23 mouse cellular contexts compared by ENCODE assay signal in genomic region chr19:36843866-36844265, GRCm38 (mm10). TPM values are rescaled to one million over a fixed set of nuclear protein-coding genes. Genes with fewer than 3 reads are reported as not detected.
DNase-seq lines count a peak whose midpoint lies in the region; ATAC-seq and TF ChIP-seq lines count a peak whose summit lies in the region.
"Had no signal": no experiment of that assay in that cellular context is flagged by ENCODE, and none has a peak within 500 bp of the region (broad histone marks: within the 10 kb centered on the region; RNA-seq: fewer than 3 reads in every experiment).

No protein-coding gene starts in this region.

- H3K27ac ChIP-seq in kidney, postnatal 0 days = no peak overlapping the region
- 0 out of 2 replicates have a peak overlapping the region, but pooled peaks have one; percentile 15 for H3K27ac ChIP-seq in stomach, embryonic 14.5 days (ENCODE audit: low read length)
- H3K27ac ChIP-seq in stomach, postnatal 0 days (replicated peaks) = no peak overlapping the region
- H3K27ac ChIP-seq: embryonic facial prominence, embryonic 15.5 days; forebrain, embryonic 10.5 days; gastrocnemius, adult 2 months; heart, embryonic 13.5 days; hindbrain, embryonic 12.5 days had no signal

- H3K9me3 ChIP-seq in kidney, postnatal 0 days (replicated peaks; ENCODE audit: low read length) = no peaks in the 10 kb centered on the region
- no peaks in the 10 kb centered on the region for H3K9me3 ChIP-seq in stomach, embryonic 14.5 days (ENCODE audit: control insufficient read depth, low read depth, low read length)
- H3K9me3 ChIP-seq in stomach, postnatal 0 days (ENCODE audit: control insufficient read depth, low read length) = no peaks in the 10 kb centered on the region
- H3K9me3 ChIP-seq: embryonic facial prominence, embryonic 15.5 days; heart, embryonic 13.5 days; hindbrain, embryonic 12.5 days had no signal

- DNase-seq in kidney, postnatal 0 days (ENCODE audit: low spot score) = no peak
- no peak for DNase-seq in kidney, adult 9 months
- DNase-seq in stomach, postnatal 0 days (ENCODE audit: low spot score) = no peak
- peak; percentile 63 for DNase-seq in ZHBTc4 (ENCODE audit: low read depth, low spot score)
- DNase-seq: adrenal gland, adult 8-10 months; adrenal gland, postnatal 36 days; cerebellum, adult 11 months; cerebellum, adult 8-10 months; cerebellum, postnatal 14 days; embryo, embryonic 11 days; gastrocnemius, adult 2 months; gastrocnemius, postnatal 25 days; heart, postnatal 10 days; heart, postnatal 4 days had no signal

- peaks cover 19% of the 10 kb centered on the region; the same call in 1 of the 2 replicates for H3K36me3 ChIP-seq in kidney, postnatal 0 days (ENCODE audit: insufficient read depth, low read length)
- H3K36me3 ChIP-seq in stomach, embryonic 14.5 days (ENCODE audit: control insufficient read depth, insufficient read depth, low read length) = peaks cover 27% of the 10 kb centered on the region
- peaks cover 9% of the 10 kb centered on the region; the same call in 1 of the 2 replicates for H3K36me3 ChIP-seq in stomach, postnatal 0 days (ENCODE audit: control insufficient read depth, insufficient read depth, low read length)

- ATAC-seq in kidney, postnatal 0 days (replicated peaks; ENCODE audit: low FRiP score, low read depth) = no peak
- ATAC-seq in stomach, embryonic 14.5 days (ENCODE audit: insufficient number of reproducible peaks, insufficient read depth, low FRiP score, low read depth) = no peak
- no peak for ATAC-seq in stomach, postnatal 0 days (ENCODE audit: low FRiP score, low TSS enrichment)
- ATAC-seq in cerebellum, adult (ENCODE audit: insufficient number of reproducible peaks, low FRiP score, low TSS enrichment) = no peak
- ATAC-seq: forebrain, embryonic 14.5 days; Patski had no signal

- TF ChIP-seq EP300 in stomach, postnatal 0 days (optimal IDR thresholded peaks at IDR 0.05) = no peak

- no peak overlapping the region for H3K4me3 ChIP-seq in kidney, postnatal 0 days (replicated peaks; ENCODE audit: low read depth, low read length)
- H3K4me3 ChIP-seq in stomach, embryonic 14.5 days (ENCODE audit: low read depth, low read length) = no peak overlapping the region
- H3K4me3 ChIP-seq in stomach, postnatal 0 days (ENCODE audit: low read depth, low read length) = no peak overlapping the region
- H3K4me3 ChIP-seq: embryonic facial prominence, embryonic 15.5 days; erythroblast, embryonic 14.5 days; forebrain, embryonic 10.5 days; gastrocnemius, adult 2 months; heart, embryonic 13.5 days; hindbrain, embryonic 12.5 days had no signal

- 94% methylated on average over 11 of the region's 11 CpGs for WGBS in kidney, postnatal 0 days
- 93% methylated on average over 11 of the region's 11 CpGs for WGBS in stomach, embryonic 14.5 days
- WGBS in stomach, postnatal 0 days = 92% methylated on average over 11 of the region's 11 CpGs

- H3K4me2 ChIP-seq in kidney, postnatal 0 days (ENCODE audit: low read length) = no peak overlapping the region
- H3K4me2 ChIP-seq in stomach, embryonic 14.5 days (replicated peaks; ENCODE audit: low read depth, low read length) = no peak overlapping the region
- no peak overlapping the region for H3K4me2 ChIP-seq in stomach, postnatal 0 days (replicated peaks; ENCODE audit: low read depth)
- H3K4me2 ChIP-seq: embryonic facial prominence, embryonic 15.5 days; heart, embryonic 13.5 days; hindbrain, embryonic 12.5 days had no signal

- peak; percentile 26 for TF ChIP-seq CTCF in kidney, postnatal 0 days (IDR thresholded peaks at IDR 0.05; ENCODE audit: low read depth)
- TF ChIP-seq CTCF in stomach, postnatal 0 days (IDR thresholded peaks at IDR 0.05; ENCODE audit: low read depth) = no peak

- H3K9ac ChIP-seq in kidney, postnatal 0 days (ENCODE audit: low read depth, low read length) = no peak overlapping the region
- no peak overlapping the region for H3K9ac ChIP-seq in stomach, embryonic 14.5 days (replicated peaks; ENCODE audit: low read depth, low read length)
- no peak overlapping the region for H3K9ac ChIP-seq in stomach, postnatal 0 days (ENCODE audit: low read length)
- H3K9ac ChIP-seq: embryonic facial prominence, embryonic 15.5 days; heart, embryonic 13.5 days; hindbrain, embryonic 12.5 days had no signal

- H3K4me1 ChIP-seq in kidney, postnatal 0 days (replicated peaks; ENCODE audit: insufficient read depth, low read length) = no peaks in the 10 kb centered on the region
- no peaks in the 10 kb centered on the region for H3K4me1 ChIP-seq in stomach, embryonic 14.5 days (ENCODE audit: control insufficient read depth, insufficient read depth, low read length)
- no peaks in the 10 kb centered on the region for H3K4me1 ChIP-seq in stomach, postnatal 0 days (replicated peaks; ENCODE audit: control insufficient read depth, insufficient read depth)
- H3K4me1 ChIP-seq: embryonic facial prominence, embryonic 15.5 days; forebrain, embryonic 10.5 days; hindbrain, embryonic 12.5 days had no signal

- no peaks in the 10 kb centered on the region for H3K27me3 ChIP-seq in kidney, postnatal 0 days (ENCODE audit: insufficient read depth, low read length)
- H3K27me3 ChIP-seq in stomach, embryonic 14.5 days (ENCODE audit: control insufficient read depth, insufficient read depth, low read length) = no peaks in the 10 kb centered on the region
- no peaks in the 10 kb centered on the region for H3K27me3 ChIP-seq in stomach, postnatal 0 days (ENCODE audit: control insufficient read depth, insufficient read depth, low read length)
- H3K27me3 ChIP-seq: embryonic facial prominence, embryonic 15.5 days; heart, embryonic 13.5 days; hindbrain, embryonic 12.5 days; Patski had no signal

RNA-seq across cellular contexts. Expression of gene Tnks2, which starts 9.8 kb away (rescaled TPM):
- polyA plus RNA-seq in kidney, postnatal 0 days (2015; fragmentation: Nextera tagmentation; extraction: Ambion mirVana) = 34.9 and 38.1 TPM in 2 replicates
- 69.1 and 81.3 TPM in 2 replicates for polyA plus RNA-seq in stomach, embryonic 14.5 days (2014; fragmentation: Nextera tagmentation; extraction: Ambion mirVana)
- 13.9 and 15.8 TPM in 2 replicates for polyA plus RNA-seq in stomach, postnatal 0 days (2015; fragmentation: Nextera tagmentation; extraction: Ambion mirVana)
